Mouse (Mus musculus) right cerebral cortex, adult 18-20 months (tissue): ENCODE data around the gene Gng10.
A peak's percentile ranks its signal among the peaks of the same experiment; 100 is the strongest.

Experiments used
- DNase-seq: peaks from one replicate; pipeline ENCODE4 v3.0.0; 2022; ENCODE audit warnings: mixed read lengths

Gng10 gene

GRCm38 (mm10) chr4:59034918-59035785, at the start of gene Gng10:
Gene Gng10, plus strand, starts transcription at chr4:59035088.
- DNase-seq: peak; percentile 70

- peak; percentile 69 for DNase-seq
These were observed 49.7 kb upstream of the Gng10 start for GRCm38 (mm10) chr4:58985157-58985648.

GRCm38 (mm10) chr4:58986540-58987190, 48.2 kb upstream of the Gng10 start, which contains the start of gene Ptgr1:
Gene Ptgr1, minus strand, starts transcription at chr4:58987119.
- peak; percentile 82 for DNase-seq

- DNase-seq: no peak
These were observed 45.5 kb upstream of the Gng10 start for GRCm38 (mm10) chr4:58989303-58989898.

- DNase-seq: no peak
These were observed 44.1 kb upstream of the Gng10 start for GRCm38 (mm10) chr4:58990609-58991434.

- DNase-seq: no peak
These were observed 42.7 kb upstream of the Gng10 start for GRCm38 (mm10) chr4:58992195-58992594.

- no peak for DNase-seq
These were observed 40.1 kb upstream of the Gng10 start, which contains the start of gene Dnajc25 for GRCm38 (mm10) chr4:58994762-58995161. Gene Dnajc25, plus strand, starts transcription at chr4:58995062.

- no peak for DNase-seq
These were observed 39.6 kb upstream of the Gng10 start for GRCm38 (mm10) chr4:58995251-58995693.

- no peak for DNase-seq
These were observed 37.8 kb upstream of the Gng10 start for GRCm38 (mm10) chr4:58997081-58997480.

GRCm38 (mm10) chr4:58998688-58999087, 36.2 kb upstream of the Gng10 start:
- DNase-seq: no peak

- DNase-seq: peak; percentile 74
These were observed 35.2 kb upstream of the Gng10 start for GRCm38 (mm10) chr4:58999686-59000085.

- peak; percentile 13 for DNase-seq
These were observed 34.3 kb upstream of the Gng10 start for GRCm38 (mm10) chr4:59000614-59001013.

GRCm38 (mm10) chr4:59002948-59003805, 31.7 kb upstream of the Gng10 start, which contains the start of gene Gm20503:
Gene Gm20503, plus strand, starts transcription at chr4:59003210.
- DNase-seq: peak; percentile 94

GRCm38 (mm10) chr4:59003806-59004200, 31.1 kb upstream of the Gng10 start:
- DNase-seq: no peak

- DNase-seq: no peak
These were observed 28.7 kb upstream of the Gng10 start for GRCm38 (mm10) chr4:59006211-59006610.

- DNase-seq: no peak
These were observed 27.9 kb upstream of the Gng10 start for GRCm38 (mm10) chr4:59007016-59007415.

GRCm38 (mm10) chr4:59007974-59008373, 26.9 kb upstream of the Gng10 start:
- no peak for DNase-seq

GRCm38 (mm10) chr4:59009186-59009585, 25.7 kb upstream of the Gng10 start:
- DNase-seq: no peak

- no peak for DNase-seq
These were observed 25.2 kb upstream of the Gng10 start for GRCm38 (mm10) chr4:59009696-59010095.

- DNase-seq: no peak
These were observed 23.4 kb upstream of the Gng10 start for GRCm38 (mm10) chr4:59011446-59011845.

GRCm38 (mm10) chr4:59015181-59015580, 19.7 kb upstream of the Gng10 start:
- no peak for DNase-seq
